Mouse (Mus musculus) macrophage (primary cell): ENCODE results near the gene Ltbp4. TPM values are rescaled to one million over a fixed set of nuclear protein-coding genes. Genes with fewer than 3 reads are reported as not detected.

Experiments used
- H3K27ac ChIP-seq: fragments of 350-480 bp; formaldehyde crosslinking; 2 replicates; pipeline ENCODE4 v1.9.0; 2021
- H3K36me3 ChIP-seq: fragments of 350-480 bp; formaldehyde crosslinking; 2 replicates; pipeline ENCODE4 v1.9.0; 2021; ENCODE audit errors: inconsistent target
- H3K4me3 ChIP-seq: fragments of 350-480 bp; formaldehyde crosslinking; 2 replicates; pipeline ENCODE4 v1.9.0; 2021; ENCODE audit errors: inconsistent target
- H3K79me2 ChIP-seq: fragments of 350-480 bp; formaldehyde crosslinking; 2 replicates; pipeline ENCODE4 v1.9.0; 2021; ENCODE audit errors: inconsistent target
- WGBS: methylation state at CpG from one replicate; pipeline ENCODE4 v1.1.7; 2026; ENCODE audit warnings: inconsistent platforms; ENCODE audit not compliant: missing documents; 5-methylcytosine and 5-hydroxymethylcytosine counted together
- polyA plus RNA-seq: library from polyadenylated mRNA; stranded (reverse); fragments of 250-400 nt; gene quantifications from 3 replicates; pipeline ENCODE4 v1.2.4, GENCODE M21; 2018; ENCODE audit warnings: inconsistent platforms

Gene Ltbp4
- polyA plus RNA-seq, 1 experiment from 2014 or later = not detected

GRCm38 (mm10) chr7:27308821-27309549 is 28.5 kb downstream of the Ltbp4 start:
- no peaks in the 10 kb centered on the region for H3K36me3 ChIP-seq
- H3K79me2 ChIP-seq = no peaks in the 10 kb centered on the region
- no peak overlapping the region for H3K27ac ChIP-seq
- WGBS = 21% methylated on average over 28 of the region's 28 CpGs
- H3K4me3 ChIP-seq = no peak overlapping the region

DNA sequence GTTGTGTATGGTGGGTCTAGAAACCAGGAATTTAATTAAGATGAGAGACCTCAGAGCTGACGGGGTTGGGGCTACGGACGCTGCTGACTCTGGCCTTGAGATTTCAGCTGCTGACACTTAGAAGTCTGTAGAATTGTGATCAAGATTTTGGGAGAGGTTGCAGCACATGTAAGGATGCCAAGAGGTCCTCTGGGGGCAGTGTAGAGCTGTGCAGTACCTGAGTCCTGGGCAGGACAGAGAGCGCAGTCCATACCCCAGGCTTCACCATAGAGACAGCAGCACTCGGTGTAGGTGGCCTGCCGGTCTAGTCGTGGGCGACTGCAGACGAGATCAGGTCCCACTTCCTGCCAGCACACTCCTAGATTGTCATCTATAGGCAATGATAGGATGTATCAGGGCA is 29.9 kb downstream of the Ltbp4 start:
- WGBS = 78% methylated on average over 9 of the region's 9 CpGs
- no peaks in the 10 kb centered on the region for H3K79me2 ChIP-seq
- H3K27ac ChIP-seq = no peak overlapping the region
- H3K4me3 ChIP-seq = no peak overlapping the region
- no peaks in the 10 kb centered on the region for H3K36me3 ChIP-seq

DNA sequence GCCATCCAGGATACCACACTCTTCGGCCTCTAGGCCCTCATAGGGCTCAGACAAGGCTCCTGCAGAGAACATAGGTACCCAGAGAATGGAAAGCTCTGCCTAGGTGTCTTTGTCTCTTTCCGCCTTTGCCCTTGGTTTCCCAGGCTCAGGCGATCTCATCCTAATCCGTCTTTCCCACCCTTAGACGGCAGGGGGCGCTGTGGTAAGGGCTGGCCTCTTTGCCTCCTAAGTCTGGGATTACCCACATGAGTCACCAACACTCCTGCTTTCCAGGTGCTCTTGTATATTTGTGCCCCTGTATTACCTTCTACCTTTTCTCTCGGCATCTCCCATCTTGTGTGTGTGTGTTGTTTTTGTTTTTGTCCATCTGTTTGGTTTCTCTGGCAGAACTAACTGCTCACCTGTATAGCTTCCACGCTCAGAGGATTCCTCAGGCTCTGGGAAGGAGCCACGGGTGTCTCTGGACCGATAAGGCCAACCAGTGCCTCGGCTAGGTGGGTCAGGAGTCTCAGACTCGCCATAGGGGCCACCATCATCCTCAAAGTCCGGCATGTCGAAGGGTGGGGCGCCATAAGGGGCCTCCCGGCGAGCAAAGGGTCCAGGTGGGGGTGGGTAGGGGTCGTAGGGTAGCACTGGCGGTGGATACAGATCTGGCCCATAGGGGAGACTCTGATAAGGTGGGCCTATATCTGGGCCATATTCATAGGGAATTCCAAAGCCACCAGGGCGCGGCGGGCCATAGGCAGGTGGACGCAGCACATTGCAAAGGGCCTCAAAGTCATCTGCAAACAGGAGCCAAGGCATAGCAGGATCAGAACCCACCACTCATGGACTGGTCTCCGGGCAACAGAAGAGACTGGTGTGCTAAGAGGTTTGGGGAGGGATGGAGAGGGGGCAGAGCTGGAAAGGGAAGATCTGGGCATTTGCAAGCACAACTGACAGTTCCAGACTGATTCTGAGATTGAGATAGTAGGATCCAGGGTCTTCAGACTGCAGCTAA is 31.0 kb downstream of the Ltbp4 start:
- no peak overlapping the region for H3K4me3 ChIP-seq
- no peak overlapping the region for H3K27ac ChIP-seq
- H3K36me3 ChIP-seq = no peaks in the 10 kb centered on the region
- H3K79me2 ChIP-seq = no peaks in the 10 kb centered on the region
- 79% methylated on average over 23 of the region's 24 CpGs for WGBS

- H3K4me3 ChIP-seq = no peak overlapping the region
- 91% methylated on average over 17 of the region's 17 CpGs for WGBS
- H3K27ac ChIP-seq = no peak overlapping the region
- no peaks in the 10 kb centered on the region for H3K36me3 ChIP-seq
- H3K79me2 ChIP-seq = no peaks in the 10 kb centered on the region
These were observed 32.3 kb downstream of the Ltbp4 start for GRCm38 (mm10) chr7:27305091-27305730.

GRCm38 (mm10) chr7:27302172-27302571 is 35.3 kb downstream of the Ltbp4 start:
- Histone ChIP-seq H3K4me3 (no peak overlapping the region), H3K79me2 (no peaks in the 10 kb centered on the region), H3K36me3 (no peaks in the 10 kb centered on the region), H3K27ac (no peak overlapping the region)
- WGBS = 12% methylated on average over 11 of the region's 11 CpGs

DNA sequence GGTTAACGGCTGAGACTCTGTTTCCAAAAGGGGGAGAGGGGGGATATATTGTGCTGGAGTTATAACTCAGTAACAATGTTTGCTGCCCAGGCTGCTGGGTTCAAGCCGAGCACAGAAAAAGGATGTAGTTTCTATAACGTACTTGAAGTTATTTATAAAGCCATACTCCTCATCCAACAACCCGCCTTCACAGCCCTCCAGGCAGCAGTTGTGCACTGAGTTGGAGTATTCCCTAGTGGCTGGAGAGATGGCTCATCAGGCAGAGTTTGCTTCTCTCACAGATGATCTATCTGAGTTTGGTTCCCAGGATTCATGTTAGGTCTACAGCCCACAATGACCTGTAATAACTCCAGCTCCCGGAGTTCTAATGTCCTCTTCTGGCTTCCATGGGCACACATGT is 36.7 kb downstream of the Ltbp4 start:
- H3K36me3 ChIP-seq = no peaks in the 10 kb centered on the region
- no peak overlapping the region for H3K27ac ChIP-seq
- no peaks in the 10 kb centered on the region for H3K79me2 ChIP-seq
- no peak overlapping the region for H3K4me3 ChIP-seq
- WGBS = 76% methylated on average over 5 of the region's 5 CpGs

GRCm38 (mm10) chr7:27300351-27300750 is 37.1 kb downstream of the Ltbp4 start:
- 81% methylated on average over 4 of the region's 4 CpGs for whole genome bisulfite sequencing
- Histone ChIP-seq H3K79me2 (no peaks in the 10 kb centered on the region), H3K4me3 (no peak overlapping the region), H3K36me3 (no peaks in the 10 kb centered on the region), H3K27ac (no peak overlapping the region)

- Histone ChIP-seq H3K36me3 (no peaks in the 10 kb centered on the region), H3K79me2 (no peaks in the 10 kb centered on the region), H3K4me3 (no peak overlapping the region), H3K27ac (no peak overlapping the region)
- WGBS = 92% methylated on average over 6 of the region's 6 CpGs
These were observed 38.7 kb downstream of the Ltbp4 start for GRCm38 (mm10) chr7:27298816-27299215.

GRCm38 (mm10) chr7:27298033-27298610 is 39.4 kb downstream of the Ltbp4 start:
- Histone ChIP-seq H3K79me2 (no peaks in the 10 kb centered on the region), H3K4me3 (no peak overlapping the region), H3K27ac (no peak overlapping the region), H3K36me3 (no peaks in the 10 kb centered on the region)
- 92% methylated on average over 16 of the region's 16 CpGs for WGBS

- WGBS = 78% methylated on average over 4 of the region's 4 CpGs
- Histone ChIP-seq H3K79me2 (no peaks in the 10 kb centered on the region), H3K36me3 (no peaks in the 10 kb centered on the region), H3K27ac (no peak overlapping the region), H3K4me3 (no peak overlapping the region)
These were observed 41.0 kb downstream of the Ltbp4 start for GRCm38 (mm10) chr7:27296518-27296917.

- no peak overlapping the region for H3K4me3 ChIP-seq
- H3K36me3 ChIP-seq = no peaks in the 10 kb centered on the region
- 82% methylated on average over 4 of the region's 4 CpGs for WGBS
- no peak overlapping the region for H3K27ac ChIP-seq
- H3K79me2 ChIP-seq = no peaks in the 10 kb centered on the region
These were observed 41.5 kb downstream of the Ltbp4 start for GRCm38 (mm10) chr7:27295956-27296355.

DNA sequence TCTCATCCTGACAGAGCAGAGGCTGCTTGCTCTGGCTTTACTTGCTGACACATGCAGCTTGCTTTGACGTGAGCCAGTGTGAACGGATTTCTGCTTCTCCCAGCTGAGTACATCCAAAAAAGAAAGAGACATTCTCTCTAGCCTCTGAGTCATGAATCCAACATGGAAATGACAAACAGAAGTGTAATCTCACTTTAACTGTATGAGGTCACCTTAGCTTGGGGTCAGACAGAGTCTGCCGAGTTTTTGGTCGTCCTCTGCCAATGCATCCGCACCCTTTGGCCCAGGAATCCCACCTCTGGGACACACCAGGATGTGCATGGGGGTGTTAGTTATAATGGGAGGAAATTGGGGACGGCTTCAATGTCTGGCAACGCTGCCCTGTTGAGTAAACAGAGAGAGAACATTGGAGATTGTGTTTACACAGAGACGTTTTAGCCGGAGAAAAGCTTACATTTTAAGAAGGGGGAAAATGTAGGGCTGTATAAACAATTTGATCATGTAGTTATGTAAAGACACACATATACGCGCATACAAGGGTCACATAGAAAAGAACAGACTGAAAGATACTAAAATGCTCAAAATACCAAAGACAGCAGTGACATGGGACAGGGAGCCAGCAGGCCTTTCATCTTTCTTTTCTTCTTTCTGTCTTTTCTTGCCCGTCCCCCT is 45.6 kb downstream of the Ltbp4 start:
- Histone ChIP-seq H3K36me3 (no peaks in the 10 kb centered on the region), H3K27ac (no peak overlapping the region), H3K4me3 (no peak overlapping the region), H3K79me2 (no peaks in the 10 kb centered on the region)
- whole genome bisulfite sequencing = 57% methylated on average over 12 of the region's 12 CpGs

- no peak overlapping the region for H3K27ac ChIP-seq
- H3K36me3 ChIP-seq = no peaks in the 10 kb centered on the region
- no peaks in the 10 kb centered on the region for H3K79me2 ChIP-seq
- WGBS = 96% methylated on average over 2 of the region's 2 CpGs
- H3K4me3 ChIP-seq = no peak overlapping the region
These were observed 46.9 kb downstream of the Ltbp4 start for GRCm38 (mm10) chr7:27290555-27290954.

- Histone ChIP-seq H3K27ac (no peak overlapping the region), H3K36me3 (no peaks in the 10 kb centered on the region), H3K79me2 (no peaks in the 10 kb centered on the region), H3K4me3 (no peak overlapping the region)
- whole genome bisulfite sequencing = 93% methylated on average over 7 of the region's 7 CpGs
These were observed 48.8 kb downstream of the Ltbp4 start for GRCm38 (mm10) chr7:27288732-27289131.
